Mouse (Mus musculus) hindbrain, embryonic 11.5 days (tissue): ENCODE measurements around the gene Apbb2. TPM values are rescaled to one million over a fixed set of nuclear protein-coding genes. Genes with fewer than 3 reads are reported as not detected.

Source experiments
- ATAC-seq: fragments of 200-750 bp; cut with Nextera tagmentation; 2 replicates; pipeline ENCODE4 v1.8.0; 2017; ENCODE audit warnings: mild to moderate bottlenecking, moderate TSS enrichment, moderate library complexity; ENCODE audit not compliant: low FRiP score
- DNase-seq: peaks from one replicate; pipeline ENCODE4 v3.0.0-alpha.2; 2015; ENCODE audit warnings: low spot score
- H3K27ac ChIP-seq: fragments of 300-500 bp; sonication (generic); 2 replicates; pipeline ENCODE4 v1.5.1; 2014; ENCODE audit warnings: mild to moderate bottlenecking, low read depth, low read length
- H3K27me3 ChIP-seq: fragments of 300-500 bp; sonication (generic); 2 replicates; pipeline ENCODE4 v1.6.1; 2014; ENCODE audit warnings: mild to moderate bottlenecking, low read length, moderate library complexity, mixed read lengths; ENCODE audit not compliant: control insufficient read depth, insufficient read depth
- H3K36me3 ChIP-seq: fragments of 300-500 bp; sonication (generic); 2 replicates; pipeline ENCODE4 v1.6.1; 2014; ENCODE audit warnings: mild to moderate bottlenecking, low read length, moderate library complexity, mixed read lengths; ENCODE audit not compliant: control insufficient read depth, insufficient read depth
- H3K4me1 ChIP-seq: fragments of 300-500 bp; sonication (generic); replicated peaks from 2 replicates; pipeline ENCODE4 v1.6.1; 2014; ENCODE audit warnings: low read length, mixed read lengths; ENCODE audit not compliant: control insufficient read depth, insufficient read depth
- H3K4me2 ChIP-seq: fragments of 300-500 bp; sonication (generic); replicated peaks from 2 replicates; pipeline ENCODE4 v1.6.1; 2014; ENCODE audit warnings: mild to moderate bottlenecking, low read depth, low read length
- H3K4me3 ChIP-seq: fragments of 300-500 bp; sonication (generic); 2 replicates; pipeline ENCODE4 v1.5.1; 2014; ENCODE audit warnings: low read depth, low read length
- H3K9ac ChIP-seq: fragments of 300-500 bp; sonication (generic); 2 replicates; pipeline ENCODE4 v1.6.1; 2014; ENCODE audit warnings: low read depth, low read length
- H3K9me3 ChIP-seq: fragments of 300-500 bp; sonication (generic); 2 replicates; pipeline ENCODE4 v1.6.1; 2016; ENCODE audit warnings: low read length; ENCODE audit not compliant: control insufficient read depth
- WGBS: fragments of 180-500 bp; shearing (Covaris S2); extraction: QIAGEN DNeasy Blood & Tissue Kit; methylation state at CpG from one replicate; pipeline ENCODE4 v1.1.7; 2014; 5-methylcytosine and 5-hydroxymethylcytosine counted together
- polyA plus RNA-seq: library from polyadenylated mRNA; unstranded; fragments of >200 nt; fragmentation: Nextera tagmentation; extraction: Ambion mirVana; gene quantifications from 2 replicates; pipeline ENCODE4 v1.2.1, GENCODE M21; 2014

Gene Apbb2
- polyA plus RNA-seq, 1 experiment from 2014 or later = 43.0 TPM

DNA sequence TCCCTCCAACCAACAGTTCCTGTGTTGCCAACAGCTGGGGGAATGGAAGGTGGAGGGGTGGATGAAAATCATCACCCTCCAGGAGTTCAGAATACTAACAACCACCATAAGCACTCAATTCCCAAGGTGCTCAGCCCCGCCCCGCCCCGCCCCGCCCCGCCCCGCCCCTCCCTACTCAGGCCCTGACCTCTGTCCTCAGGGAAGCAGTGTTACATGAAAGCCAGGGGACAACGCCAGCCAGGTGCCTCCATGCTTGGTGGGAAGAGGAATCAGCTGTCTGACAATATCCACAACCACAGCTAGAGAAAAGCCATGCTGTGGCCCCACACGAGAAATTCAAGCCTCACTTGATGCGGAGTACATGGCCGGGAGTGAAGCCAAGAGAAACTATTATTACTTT lies 276.7 kb downstream of the Apbb2 start:
- H3K27me3 ChIP-seq = no peaks in the 10 kb centered on the region
- H3K9me3 ChIP-seq = no peaks in the 10 kb centered on the region
- DNase-seq (no peak), ATAC-seq (no peak)
- no peak overlapping the region for H3K4me2 ChIP-seq
- WGBS = 42% methylated on average over 10 of the region's 10 CpGs
- no peak overlapping the region for H3K9ac ChIP-seq
- no peak overlapping the region for H3K4me3 ChIP-seq
- H3K4me1 ChIP-seq = peaks cover 3% of the 10 kb centered on the region; the same call in 1 of the 2 replicates
- H3K36me3 ChIP-seq = no peaks in the 10 kb centered on the region
- H3K27ac ChIP-seq = no peak overlapping the region

DNA sequence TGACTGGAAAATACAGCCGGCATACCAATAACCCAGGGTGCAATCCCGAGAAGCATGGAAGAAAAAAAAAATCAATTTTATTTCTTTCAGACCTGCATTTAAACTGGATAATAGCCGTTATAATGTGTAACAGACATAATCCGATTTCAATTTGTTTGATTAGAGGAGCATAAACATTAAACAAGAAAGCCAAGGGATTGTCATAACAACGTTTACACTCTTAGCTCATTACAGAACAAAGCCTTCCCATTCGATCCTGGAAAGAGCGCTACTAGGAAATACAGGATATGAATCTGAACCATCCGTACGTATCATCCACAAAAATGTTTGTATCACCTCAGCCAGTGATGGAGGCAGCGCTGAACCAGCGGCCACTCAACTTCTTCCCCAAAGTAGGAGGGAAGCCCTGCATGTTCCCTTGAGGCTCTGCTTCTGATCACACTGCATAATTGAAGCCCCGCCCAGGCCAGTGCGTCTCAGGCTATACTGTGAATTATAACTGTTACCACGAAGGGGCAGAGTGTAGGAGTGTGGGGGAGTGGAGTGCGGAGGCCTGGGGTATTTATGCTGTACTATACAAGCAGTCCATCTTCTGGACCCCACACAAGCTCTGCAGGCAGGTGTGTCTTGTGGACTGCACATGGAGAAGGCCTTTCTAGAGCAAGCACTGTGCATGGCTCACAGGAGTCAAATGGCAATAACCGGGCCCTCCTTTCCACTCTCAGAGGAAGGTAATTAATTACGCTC lies 278.1 kb downstream of the Apbb2 start:
- no peak for DNase-seq
- Histone ChIP-seq H3K4me1 (peaks cover 3% of the 10 kb centered on the region; the same call in 1 of the 2 replicates), H3K4me2 (no peak overlapping the region), H3K9me3 (no peaks in the 10 kb centered on the region), H3K4me3 (no peak overlapping the region), H3K27me3 (no peaks in the 10 kb centered on the region), H3K27ac (no peak overlapping the region), H3K9ac (no peak overlapping the region), H3K36me3 (no peaks in the 10 kb centered on the region)
- WGBS = 83% methylated on average over 17 of the region's 17 CpGs
- no peak for ATAC-seq

DNA sequence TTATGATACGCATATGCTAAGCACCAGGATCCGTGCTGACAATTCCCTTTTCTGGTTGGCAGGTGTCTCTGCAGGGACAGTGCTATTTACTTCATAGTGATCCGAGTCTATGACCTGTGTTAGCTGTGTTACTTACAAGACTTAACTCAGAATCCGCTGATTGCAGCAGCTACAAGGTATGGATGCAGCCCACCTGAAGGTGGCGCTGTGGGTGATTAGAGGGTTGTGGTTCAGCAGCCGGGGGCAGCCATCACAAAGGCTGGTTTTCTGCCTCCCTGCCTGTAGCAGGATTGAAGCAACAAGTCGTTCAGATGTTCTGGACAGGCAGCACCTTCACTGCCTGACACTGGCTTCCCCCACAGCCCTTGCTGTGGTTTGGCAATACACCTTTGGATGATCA lies 280.0 kb downstream of the Apbb2 start:
- no peaks in the 10 kb centered on the region for H3K9me3 ChIP-seq
- no peak overlapping the region for H3K27ac ChIP-seq
- H3K4me3 ChIP-seq = no peak overlapping the region
- 31% methylated on average over 7 of the region's 7 CpGs for WGBS
- H3K27me3 ChIP-seq = no peaks in the 10 kb centered on the region
- H3K4me2 ChIP-seq = no peak overlapping the region
- no peaks in the 10 kb centered on the region for H3K36me3 ChIP-seq
- DNase-seq (peak; percentile 79), ATAC-seq (no peak)
- H3K4me1 ChIP-seq = peaks cover 3% of the 10 kb centered on the region; the same call in 1 of the 2 replicates
- H3K9ac ChIP-seq = no peak overlapping the region

DNA sequence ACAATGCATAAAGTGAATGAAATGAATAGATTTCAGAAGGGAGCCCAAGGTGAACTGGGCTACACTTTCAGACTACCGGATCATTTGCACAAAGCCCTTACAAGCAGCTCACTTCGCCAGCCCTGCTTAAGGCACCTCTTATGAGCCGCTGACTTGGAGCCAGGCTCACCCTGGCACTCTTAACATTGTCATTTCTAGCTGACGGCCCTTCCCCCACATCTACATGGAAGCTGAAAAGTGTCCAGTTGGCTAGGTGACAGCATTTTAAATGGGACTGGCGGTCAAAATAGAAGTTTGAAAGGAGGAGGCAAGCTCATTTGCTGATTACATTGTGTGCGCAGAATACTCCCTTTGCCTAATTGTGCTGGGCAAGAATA lies 280.6 kb downstream of the Apbb2 start:
- Histone ChIP-seq H3K27ac (no peak overlapping the region), H3K4me3 (peak overlapping the region; percentile 41), H3K9ac (no peak overlapping the region; the same call in 1 of the 2 replicates), H3K4me1 (peaks cover 3% of the 10 kb centered on the region; the same call in 1 of the 2 replicates), H3K27me3 (no peaks in the 10 kb centered on the region), H3K4me2 (peak overlapping the region; percentile 78), H3K9me3 (no peaks in the 10 kb centered on the region), H3K36me3 (no peaks in the 10 kb centered on the region)
- DNase-seq = no peak
- peak; percentile 58 for ATAC-seq
- 34% methylated on average over 6 of the region's 6 CpGs for WGBS

DNA sequence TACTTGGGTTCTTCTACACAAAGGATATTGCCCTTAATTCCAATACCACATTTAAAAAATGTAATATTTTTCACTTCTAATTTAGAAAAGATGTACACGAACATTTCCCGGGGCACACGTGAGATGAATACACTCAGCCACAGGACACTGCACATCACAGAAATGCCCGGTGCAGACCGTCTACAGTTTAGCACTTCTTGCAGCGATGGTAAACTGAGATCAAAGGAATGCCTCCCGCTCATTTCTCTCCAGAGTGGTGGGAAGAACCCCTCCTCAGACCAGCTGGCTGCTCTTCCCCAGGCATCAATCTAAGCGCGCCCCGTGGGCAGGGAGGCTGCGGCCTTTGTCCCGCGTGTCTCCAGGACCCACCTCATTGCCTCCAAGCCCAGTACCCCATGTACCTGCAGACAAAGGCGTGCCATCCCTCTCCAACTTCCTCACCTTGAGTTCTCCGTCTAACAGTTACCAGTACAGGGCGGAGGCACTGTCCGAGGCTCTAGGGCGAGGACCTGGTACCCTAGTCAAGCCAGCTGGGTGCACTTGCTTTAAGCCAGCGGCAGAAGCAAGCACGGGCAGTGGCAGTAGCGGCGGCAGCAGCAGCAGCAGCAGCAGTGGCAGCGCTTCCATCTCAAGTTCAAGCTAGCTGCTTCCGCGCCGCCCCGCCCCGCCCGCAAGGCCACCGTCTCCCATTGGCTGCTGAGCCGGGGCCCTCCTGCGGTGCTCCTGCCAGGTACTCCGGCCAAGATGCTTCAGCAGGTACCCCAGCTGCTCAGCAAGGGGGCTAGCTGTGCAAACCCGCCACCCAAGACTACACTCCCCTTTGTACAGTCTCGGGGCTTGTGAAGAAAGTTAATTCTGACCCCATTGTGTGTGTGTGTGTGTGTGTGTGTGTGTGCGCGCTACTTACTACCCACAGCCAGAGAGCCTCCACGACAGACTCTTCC lies 281.3 kb downstream of the Apbb2 start:
- ATAC-seq (peak; percentile 79), DNase-seq (peak; percentile 70)
- Histone ChIP-seq H3K4me2 (peak overlapping the region; percentile 78), H3K4me1 (peaks cover 3% of the 10 kb centered on the region; the same call in 1 of the 2 replicates), H3K27ac (no peak overlapping the region; the same call in 1 of the 2 replicates), H3K9me3 (no peaks in the 10 kb centered on the region), H3K36me3 (no peaks in the 10 kb centered on the region), H3K27me3 (no peaks in the 10 kb centered on the region), H3K4me3 (peak overlapping the region; percentile 41), H3K9ac (peak overlapping the region; percentile 46)
- WGBS = 5% methylated on average over 38 of the region's 38 CpGs

DNA sequence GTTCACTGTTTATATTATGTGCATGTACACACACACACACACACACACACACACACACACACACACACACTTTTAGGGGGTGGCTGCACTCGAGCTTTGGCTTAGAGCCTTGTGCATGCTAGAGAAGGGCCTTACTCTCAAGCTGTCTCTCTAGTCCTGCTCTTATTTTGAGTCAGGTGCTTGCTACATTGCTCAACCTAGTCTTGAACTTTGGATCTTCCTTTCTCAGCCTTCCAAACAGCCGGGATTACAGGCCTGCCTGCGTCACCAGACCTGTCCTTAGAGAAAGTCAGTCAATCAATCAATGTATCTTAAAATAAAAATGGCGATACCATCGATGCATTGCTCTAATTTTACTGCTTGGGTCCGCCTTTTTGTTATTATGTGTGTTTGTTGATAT lies 287.8 kb downstream of the Apbb2 start:
- Histone ChIP-seq H3K27me3 (no peaks in the 10 kb centered on the region), H3K9me3 (no peaks in the 10 kb centered on the region), H3K4me1 (no peaks in the 10 kb centered on the region; the same call in 1 of the 2 replicates), H3K27ac (no peak overlapping the region), H3K4me2 (no peak overlapping the region), H3K36me3 (no peaks in the 10 kb centered on the region), H3K4me3 (no peak overlapping the region), H3K9ac (no peak overlapping the region)
- no peak for DNase-seq
- 93% methylated on average over 6 of the region's 6 CpGs for WGBS
- ATAC-seq = no peak

DNA sequence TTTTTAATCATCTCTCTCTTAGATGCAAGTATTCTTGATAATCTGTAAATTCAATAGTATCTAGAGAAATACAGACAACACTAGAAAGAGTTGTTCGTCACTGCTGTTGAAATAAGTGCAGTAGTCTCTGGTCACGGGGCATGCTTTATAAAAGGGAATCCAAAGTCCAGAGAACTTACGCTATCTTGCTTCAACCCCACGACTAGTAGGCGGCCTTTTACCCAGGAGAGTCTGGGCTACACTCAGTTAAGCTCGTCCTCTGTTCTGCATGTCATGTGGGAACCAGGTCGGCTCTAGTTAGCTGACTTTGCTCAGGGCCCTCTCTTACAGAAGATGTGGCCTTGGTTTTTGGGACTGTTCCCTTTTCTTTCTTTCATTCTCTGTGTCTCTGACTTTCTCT lies 289.8 kb downstream of the Apbb2 start:
- 80% methylated on average over 7 of the region's 7 CpGs for WGBS
- DNase-seq = no peak
- no peak for ATAC-seq
- no peak overlapping the region for H3K27ac ChIP-seq
- no peak overlapping the region for H3K4me2 ChIP-seq
- no peaks in the 10 kb centered on the region for H3K36me3 ChIP-seq
- no peak overlapping the region for H3K4me3 ChIP-seq
- H3K27me3 ChIP-seq = no peaks in the 10 kb centered on the region
- H3K4me1 ChIP-seq = no peaks in the 10 kb centered on the region; the same call in 1 of the 2 replicates
- no peak overlapping the region for H3K9ac ChIP-seq
- H3K9me3 ChIP-seq = no peaks in the 10 kb centered on the region

DNA sequence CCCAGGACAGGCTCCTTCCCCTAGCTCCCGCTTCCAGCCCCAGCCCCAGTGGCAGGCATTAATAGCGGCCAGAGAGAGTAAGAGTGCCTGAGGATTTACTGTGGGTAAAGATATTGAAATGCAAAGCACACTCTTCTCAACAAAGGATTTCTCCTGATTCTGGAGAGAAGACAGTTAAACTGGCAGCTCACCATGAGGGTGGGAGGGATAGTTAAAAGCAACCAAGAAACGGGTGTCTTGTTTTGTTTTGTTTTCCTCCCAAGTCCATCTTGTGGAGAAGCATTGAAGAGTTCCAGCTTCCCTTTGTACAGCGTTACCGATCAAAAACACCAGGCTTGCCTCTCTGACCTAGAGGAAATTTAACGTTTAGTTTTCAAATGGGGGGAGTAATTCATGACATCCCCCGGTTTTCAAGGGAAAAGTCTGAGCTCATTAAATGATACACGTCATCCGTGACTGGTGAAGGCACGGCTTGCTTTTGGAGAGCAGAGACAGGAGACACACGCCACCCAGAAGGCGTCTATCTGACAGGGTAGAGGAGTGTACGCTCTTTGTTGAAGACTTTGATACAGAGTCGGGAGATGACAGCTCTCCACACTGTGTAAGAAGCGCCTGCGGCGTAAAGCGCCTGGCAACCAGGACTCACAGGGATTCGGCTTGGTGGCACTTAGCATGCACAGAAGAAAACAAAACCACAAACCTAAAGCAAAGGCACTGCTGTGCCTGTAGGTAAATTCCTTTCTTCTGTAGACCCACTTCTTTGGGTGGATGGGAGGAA lies 290.4 kb downstream of the Apbb2 start:
- DNase-seq = peak; percentile 71
- peak overlapping the region; percentile 27 for H3K4me2 ChIP-seq
- 39% methylated on average over 19 of the region's 19 CpGs for WGBS
- peak; percentile 86 for ATAC-seq
- no peak overlapping the region for H3K27ac ChIP-seq
- H3K9ac ChIP-seq = no peak overlapping the region
- H3K9me3 ChIP-seq = no peaks in the 10 kb centered on the region
- H3K27me3 ChIP-seq = no peaks in the 10 kb centered on the region
- no peak overlapping the region; the same call in 1 of the 2 replicates for H3K4me3 ChIP-seq
- H3K36me3 ChIP-seq = no peaks in the 10 kb centered on the region
- H3K4me1 ChIP-seq = no peaks in the 10 kb centered on the region; the same call in 1 of the 2 replicates
